Mouse (Mus musculus) neural tube, embryonic 11.5 days (tissue): ENCODE results near the gene Fcmr. TPM values are rescaled to one million over a fixed set of nuclear protein-coding genes. Genes with fewer than 3 reads are reported as not detected.

Experiments
- ATAC-seq: fragments of 200-750 bp; cut with Nextera tagmentation; 2 replicates; pipeline ENCODE4 v1.8.0; 2017; ENCODE audit warnings: moderate number of reproducible peaks, mild to moderate bottlenecking, moderate TSS enrichment, moderate library complexity; ENCODE audit not compliant: insufficient read depth, low FRiP score, low TSS enrichment
- DNase-seq: peaks from one replicate; pipeline ENCODE4 v3.0.0-alpha.2; 2015; ENCODE audit warnings: low spot score
- H3K27ac ChIP-seq: fragments of 300-500 bp; sonication (generic); 2 replicates; pipeline ENCODE4 v1.5.1; 2014; ENCODE audit warnings: low read depth, mild to moderate bottlenecking, low read length
- H3K27me3 ChIP-seq: fragments of 300-500 bp; sonication (generic); 2 replicates; pipeline ENCODE4 v1.6.1; 2014; ENCODE audit warnings: mild to moderate bottlenecking, low read length, mixed read lengths; ENCODE audit not compliant: control insufficient read depth, insufficient read depth
- H3K36me3 ChIP-seq: fragments of 300-500 bp; sonication (generic); 2 replicates; pipeline ENCODE4 v1.6.1; 2014; ENCODE audit warnings: mild to moderate bottlenecking, low read length, moderate library complexity, mixed read lengths; ENCODE audit not compliant: control insufficient read depth, insufficient read depth
- H3K4me1 ChIP-seq: fragments of 300-500 bp; sonication (generic); 2 replicates; pipeline ENCODE4 v1.6.1; 2014; ENCODE audit warnings: low read length, mixed read lengths; ENCODE audit not compliant: control insufficient read depth, insufficient read depth
- H3K4me2 ChIP-seq: fragments of 300-500 bp; sonication (generic); 2 replicates; pipeline ENCODE4 v1.6.1; 2014; ENCODE audit warnings: low read depth, mild to moderate bottlenecking, moderate library complexity
- H3K4me3 ChIP-seq: fragments of 300-500 bp; sonication (generic); 2 replicates; pipeline ENCODE4 v1.5.1; 2014; ENCODE audit warnings: low read depth, low read length
- H3K9ac ChIP-seq: fragments of 300-500 bp; sonication (generic); 2 replicates; pipeline ENCODE4 v1.6.1; 2014; ENCODE audit warnings: mild to moderate bottlenecking, low read length
- H3K9me3 ChIP-seq: fragments of 300-500 bp; sonication (generic); 2 replicates; pipeline ENCODE4 v1.6.1; 2016; ENCODE audit warnings: low read length; ENCODE audit not compliant: control insufficient read depth
- WGBS: fragments of 180-500 bp; shearing (Covaris S2); extraction: QIAGEN DNeasy Blood & Tissue Kit; methylation state at CpG from one replicate; pipeline ENCODE4 v1.1.7; 2014; 5-methylcytosine and 5-hydroxymethylcytosine counted together
- polyA plus RNA-seq: library from polyadenylated mRNA; unstranded; fragments of >200 nt; fragmentation: Nextera tagmentation; extraction: Ambion mirVana; gene quantifications from 2 replicates; pipeline ENCODE4 v1.2.1, GENCODE M21; 2014

The Fcmr gene
- polyA plus RNA-seq, 1 experiment from 2014 or later: not detected

DNA sequence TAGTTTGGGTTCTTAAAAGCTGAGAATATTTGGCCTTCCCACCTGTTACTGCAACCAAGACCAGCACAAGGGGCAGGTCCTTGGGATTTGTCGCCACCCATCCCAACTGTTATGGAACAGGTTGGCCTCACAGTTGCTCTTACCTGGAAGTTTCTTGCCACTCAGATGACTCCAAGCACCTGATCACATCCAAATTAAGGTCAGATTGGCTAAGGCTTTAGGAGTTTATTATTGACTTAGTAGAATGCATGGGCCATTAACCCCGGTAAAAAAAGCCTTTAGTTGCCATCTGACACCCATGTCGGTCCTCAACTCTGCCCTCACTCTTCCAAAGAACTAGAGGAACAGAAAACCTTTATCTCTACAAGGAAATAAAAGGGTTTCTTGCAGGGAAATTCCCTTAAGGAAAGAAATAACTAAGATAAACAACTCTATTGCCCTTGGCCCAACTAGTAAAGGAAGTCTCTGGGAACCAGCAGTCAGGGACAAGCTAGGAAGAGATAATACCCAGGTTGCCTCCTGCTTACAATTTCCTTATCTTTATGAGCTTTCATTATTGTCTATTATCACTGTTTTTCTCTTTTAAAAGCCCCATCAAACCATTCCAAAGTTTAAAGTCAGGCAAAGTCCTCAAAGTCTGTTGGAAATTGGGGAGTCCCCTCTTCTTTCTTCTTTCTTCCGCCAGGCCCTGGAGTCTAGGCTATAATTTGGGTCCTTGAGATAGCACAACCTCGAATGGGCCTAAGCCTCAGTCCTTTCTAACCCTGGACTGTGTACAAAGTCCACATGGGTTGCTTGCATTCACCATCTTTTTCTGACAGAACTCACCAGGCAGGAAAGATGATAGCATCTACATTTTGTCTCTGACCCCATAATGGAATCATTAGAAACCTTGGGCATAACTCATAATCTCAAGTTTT, 33.0 kb upstream of the Fcmr start:
- Histone ChIP-seq H3K36me3 (no peaks in the 10 kb centered on the region), H3K4me1 (no peaks in the 10 kb centered on the region), H3K4me3 (no peak overlapping the region), H3K4me2 (no peak overlapping the region), H3K27me3 (no peaks in the 10 kb centered on the region), H3K9ac (no peak overlapping the region), H3K27ac (no peak overlapping the region), H3K9me3 (no peaks in the 10 kb centered on the region)
- 78% methylated on average over 5 of the region's 5 CpGs for WGBS
- no peak for DNase-seq
- no peak for ATAC-seq

GRCm38 (mm10) chr1:130835161-130835936, 30.1 kb upstream of the Fcmr start:
- no peak overlapping the region for H3K4me2 ChIP-seq
- H3K36me3 ChIP-seq: no peaks in the 10 kb centered on the region
- ATAC-seq (no peak), DNase-seq (no peak)
- H3K9ac ChIP-seq: no peak overlapping the region
- H3K4me1 ChIP-seq: no peaks in the 10 kb centered on the region
- H3K9me3 ChIP-seq: no peaks in the 10 kb centered on the region
- WGBS: 89% methylated on average over 6 of the region's 6 CpGs
- H3K4me3 ChIP-seq: no peak overlapping the region
- H3K27me3 ChIP-seq: no peaks in the 10 kb centered on the region
- no peak overlapping the region for H3K27ac ChIP-seq

GRCm38 (mm10) chr1:130838288-130838687, 27.2 kb upstream of the Fcmr start:
- 62% methylated on average over 6 of the region's 6 CpGs for WGBS
- H3K9me3 ChIP-seq: no peaks in the 10 kb centered on the region
- no peak for DNase-seq
- no peak overlapping the region for H3K4me3 ChIP-seq
- no peaks in the 10 kb centered on the region for H3K4me1 ChIP-seq
- H3K4me2 ChIP-seq: no peak overlapping the region
- ATAC-seq: no peak
- no peak overlapping the region for H3K9ac ChIP-seq
- no peaks in the 10 kb centered on the region for H3K27me3 ChIP-seq
- no peaks in the 10 kb centered on the region for H3K36me3 ChIP-seq
- no peak overlapping the region for H3K27ac ChIP-seq

GRCm38 (mm10) chr1:130840599-130841379, 24.7 kb upstream of the Fcmr start:
- no peak for DNase-seq
- no peak overlapping the region for H3K4me2 ChIP-seq

GRCm38 (mm10) chr1:130841621-130842020, 23.8 kb upstream of the Fcmr start:
- WGBS: 84% methylated on average over 7 of the region's 7 CpGs
- Histone ChIP-seq H3K4me1 (no peaks in the 10 kb centered on the region), H3K27ac (no peak overlapping the region), H3K9me3 (no peaks in the 10 kb centered on the region), H3K27me3 (no peaks in the 10 kb centered on the region), H3K36me3 (no peaks in the 10 kb centered on the region), H3K9ac (no peak overlapping the region), H3K4me2 (no peak overlapping the region), H3K4me3 (no peak overlapping the region)
- no peak for ATAC-seq
- DNase-seq: no peak

More at GRCm38 (mm10) chr1:130840599-130841379, 24.7 kb upstream of the Fcmr start:
- H3K4me1 ChIP-seq: no peaks in the 10 kb centered on the region
- no peak for ATAC-seq
- H3K9me3 ChIP-seq: no peaks in the 10 kb centered on the region
- H3K4me3 ChIP-seq: no peak overlapping the region
- H3K27me3 ChIP-seq: no peaks in the 10 kb centered on the region
- H3K36me3 ChIP-seq: no peaks in the 10 kb centered on the region
- 73% methylated on average over 8 of the region's 8 CpGs for WGBS
- H3K27ac ChIP-seq: no peak overlapping the region
- no peak overlapping the region for H3K9ac ChIP-seq

GRCm38 (mm10) chr1:130844516-130844915, 21.0 kb upstream of the Fcmr start:
- ATAC-seq (no peak), DNase-seq (no peak)
- Histone ChIP-seq H3K4me2 (no peak overlapping the region), H3K9me3 (no peaks in the 10 kb centered on the region), H3K36me3 (no peaks in the 10 kb centered on the region), H3K27ac (no peak overlapping the region), H3K9ac (no peak overlapping the region), H3K4me3 (no peak overlapping the region), H3K27me3 (no peaks in the 10 kb centered on the region), H3K4me1 (no peaks in the 10 kb centered on the region)
- WGBS: 92% methylated on average over 7 of the region's 7 CpGs

GRCm38 (mm10) chr1:130849530-130850214, 15.8 kb upstream of the Fcmr start:
- no peak overlapping the region for H3K4me3 ChIP-seq
- H3K27ac ChIP-seq: no peak overlapping the region
- H3K9ac ChIP-seq: no peak overlapping the region
- no peaks in the 10 kb centered on the region for H3K27me3 ChIP-seq
- no peaks in the 10 kb centered on the region for H3K36me3 ChIP-seq
- ATAC-seq (no peak), DNase-seq (no peak)
- no peaks in the 10 kb centered on the region for H3K4me1 ChIP-seq
- no peaks in the 10 kb centered on the region for H3K9me3 ChIP-seq
- 90% methylated on average over 10 of the region's 10 CpGs for WGBS
- H3K4me2 ChIP-seq: no peak overlapping the region

DNA sequence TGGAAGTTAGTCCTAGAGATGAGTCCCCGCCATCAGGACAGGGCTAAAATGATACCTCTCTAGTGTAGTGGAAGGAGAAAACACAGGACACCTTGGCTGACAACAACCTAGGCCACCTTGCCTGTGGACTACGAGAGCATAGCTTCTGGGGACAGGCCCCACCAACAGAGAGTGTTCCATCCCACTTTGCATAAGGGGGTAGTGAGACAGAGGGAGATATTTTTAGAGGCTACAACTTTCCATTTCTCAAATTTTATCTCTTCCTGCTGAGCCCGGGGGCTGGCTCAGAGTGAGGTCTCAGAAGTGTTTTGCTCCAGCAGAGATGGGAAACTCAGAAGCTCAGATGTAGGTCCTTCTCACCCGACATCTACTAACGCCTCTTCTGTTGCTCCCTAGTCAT, 15.1 kb upstream of the Fcmr start:
- DNase-seq (no peak), ATAC-seq (no peak)
- 86% methylated on average over 5 of the region's 5 CpGs for WGBS
- no peak overlapping the region for H3K4me3 ChIP-seq
- H3K27me3 ChIP-seq: no peaks in the 10 kb centered on the region
- H3K4me1 ChIP-seq: no peaks in the 10 kb centered on the region
- no peaks in the 10 kb centered on the region for H3K36me3 ChIP-seq
- no peak overlapping the region for H3K9ac ChIP-seq
- no peak overlapping the region for H3K27ac ChIP-seq
- no peaks in the 10 kb centered on the region for H3K9me3 ChIP-seq
- no peak overlapping the region for H3K4me2 ChIP-seq
